Mouse (Mus musculus): ENCODE results near the gene Mfsd4b2. TPM values are rescaled to one million over a fixed set of nuclear protein-coding genes. Genes with fewer than 3 reads are reported as not detected.
A peak's percentile ranks its signal among the peaks of the same experiment; 100 is the strongest.
"Not testable (repeated sequence)": the region's sequence is repeated elsewhere in the genome, so short reads cannot be mapped to it uniquely, and the experiment has no call there.

The Mfsd4b2 gene
- under 1 TPM; 0.19 to 0.20 TPM for total RNA-seq (2021)

- intact Hi-C loops (cut with DNase I), result no loop called here
- no peak for DNase-seq (ENCODE audit: extremely low spot score in 1 of 2, low spot score in 2 of 2)
These were observed at the start of gene Mfsd4b2 for GRCm38 (mm10) chr10:39926616-39927139. TSS of gene Mfsd4b2 (minus strand) at chr10:39926923.

GRCm38 (mm10) chr10:39975771-39976170 lies 49.0 kb upstream of the Mfsd4b2 start:
- no peak for DNase-seq (ENCODE audit: extremely low spot score in 1 of 2, low spot score in 2 of 2)
- intact Hi-C loops (cut with DNase I), result no loop called here

- intact Hi-C loops (cut with DNase I), result no loop called here
- DNase-seq (ENCODE audit: extremely low spot score in 1 of 2, low spot score in 2 of 2), result no peak
These were observed 48.3 kb upstream of the Mfsd4b2 start for GRCm38 (mm10) chr10:39974982-39975381.

GRCm38 (mm10) chr10:39967512-39967911 lies 40.8 kb upstream of the Mfsd4b2 start:
- intact Hi-C loops (cut with DNase I), result no loop called here
- DNase-seq (ENCODE audit: extremely low spot score in 1 of 2, low spot score in 2 of 2), result no peak

- no peak for DNase-seq (ENCODE audit: extremely low spot score in 1 of 2, low spot score in 2 of 2)
- intact Hi-C loops (cut with DNase I), result no loop called here
These were observed 35.2 kb upstream of the Mfsd4b2 start for GRCm38 (mm10) chr10:39961906-39962305.

GRCm38 (mm10) chr10:39960441-39960822 lies 33.7 kb upstream of the Mfsd4b2 start:
- intact Hi-C loops (cut with DNase I), result no loop called here
- no peak for DNase-seq (ENCODE audit: extremely low spot score in 1 of 2, low spot score in 2 of 2)

- intact Hi-C loops (cut with DNase I), result loop anchor here (2.0 to 5.0 kb wide), 2 partner anchors 252 to 789 kb away; no protein-coding TSS in a partner anchor
- DNase-seq (ENCODE audit: extremely low spot score in 1 of 2, low spot score in 2 of 2), result peak; percentile 92 to 95
These were observed 33.2 kb upstream of the Mfsd4b2 start, which contains the start of gene Mfsd4b3 for GRCm38 (mm10) chr10:39959761-39960440. TSS of gene Mfsd4b3 (minus strand) at chr10:39960153.

GRCm38 (mm10) chr10:39958266-39958665 lies 31.5 kb upstream of the Mfsd4b2 start:
- no peak for DNase-seq (ENCODE audit: extremely low spot score in 1 of 2, low spot score in 2 of 2)
- intact Hi-C loops (cut with DNase I), result loop anchor here (2.0 to 5.0 kb wide), 2 partner anchors 254 to 787 kb away; no protein-coding TSS in a partner anchor

GRCm38 (mm10) chr10:39956340-39956878 lies 29.7 kb upstream of the Mfsd4b2 start:
- intact Hi-C loops (cut with DNase I), result loop anchor here (5.0 kb wide), 1 partner anchor 256 kb away; no protein-coding TSS in a partner anchor
- DNase-seq (ENCODE audit: extremely low spot score in 1 of 2, low spot score in 2 of 2), result no peak

GRCm38 (mm10) chr10:39955163-39955562 lies 28.4 kb upstream of the Mfsd4b2 start:
- no peak for DNase-seq (ENCODE audit: extremely low spot score in 1 of 2, low spot score in 2 of 2)
- intact Hi-C loops (cut with DNase I), result loop anchor here (5.0 kb wide), 1 partner anchor 257 kb away; no protein-coding TSS in a partner anchor

GRCm38 (mm10) chr10:39949377-39949954 lies 22.7 kb upstream of the Mfsd4b2 start:
- intact Hi-C loops (cut with DNase I), result no loop called here
- DNase-seq (ENCODE audit: extremely low spot score in 1 of 2, low spot score in 2 of 2), result no peak

GRCm38 (mm10) chr10:39947195-39947594 lies 20.5 kb upstream of the Mfsd4b2 start:
- DNase-seq (ENCODE audit: extremely low spot score in 1 of 2, low spot score in 2 of 2); intact Hi-C loops (cut with DNase I): not testable (repeated sequence)

- intact Hi-C loops (cut with DNase I), result no loop called here
- DNase-seq (ENCODE audit: extremely low spot score in 1 of 2, low spot score in 2 of 2), result no peak
These were observed 9.8 kb upstream of the Mfsd4b2 start for GRCm38 (mm10) chr10:39936553-39936952.

- intact Hi-C loops (cut with DNase I); DNase-seq (ENCODE audit: extremely low spot score in 1 of 2, low spot score in 2 of 2): not testable (repeated sequence)
These were observed 2.2 kb downstream of the Mfsd4b2 start for GRCm38 (mm10) chr10:39924556-39924955.

- no peak for DNase-seq (ENCODE audit: extremely low spot score in 1 of 2, low spot score in 2 of 2)
- intact Hi-C loops (cut with DNase I), result no loop called here
These were observed 14.1 kb downstream of the Mfsd4b2 start for GRCm38 (mm10) chr10:39912616-39913015.

- DNase-seq (ENCODE audit: extremely low spot score in 1 of 2, low spot score in 2 of 2), result no peak
- intact Hi-C loops (cut with DNase I), result no loop called here
These were observed 17.8 kb downstream of the Mfsd4b2 start for GRCm38 (mm10) chr10:39908768-39909441.

GRCm38 (mm10) chr10:39906799-39907658 lies 19.7 kb downstream of the Mfsd4b2 start:
- intact Hi-C loops (cut with DNase I), result no loop called here
- DNase-seq (ENCODE audit: extremely low spot score in 1 of 2, low spot score in 2 of 2), result no peak

- no peak for DNase-seq (ENCODE audit: extremely low spot score in 1 of 2, low spot score in 2 of 2)
- intact Hi-C loops (cut with DNase I), result no loop called here
These were observed 22.5 kb downstream of the Mfsd4b2 start for GRCm38 (mm10) chr10:39904191-39904590.

All from left cerebral cortex, postnatal 10 days (tissue).